Mouse (Mus musculus): ENCODE measurements around the gene Icosl.
"Not testable (repeated sequence)": the region's sequence is repeated elsewhere in the genome, so short reads cannot be mapped to it uniquely, and the experiment has no call there.

Icosl gene

DNA sequence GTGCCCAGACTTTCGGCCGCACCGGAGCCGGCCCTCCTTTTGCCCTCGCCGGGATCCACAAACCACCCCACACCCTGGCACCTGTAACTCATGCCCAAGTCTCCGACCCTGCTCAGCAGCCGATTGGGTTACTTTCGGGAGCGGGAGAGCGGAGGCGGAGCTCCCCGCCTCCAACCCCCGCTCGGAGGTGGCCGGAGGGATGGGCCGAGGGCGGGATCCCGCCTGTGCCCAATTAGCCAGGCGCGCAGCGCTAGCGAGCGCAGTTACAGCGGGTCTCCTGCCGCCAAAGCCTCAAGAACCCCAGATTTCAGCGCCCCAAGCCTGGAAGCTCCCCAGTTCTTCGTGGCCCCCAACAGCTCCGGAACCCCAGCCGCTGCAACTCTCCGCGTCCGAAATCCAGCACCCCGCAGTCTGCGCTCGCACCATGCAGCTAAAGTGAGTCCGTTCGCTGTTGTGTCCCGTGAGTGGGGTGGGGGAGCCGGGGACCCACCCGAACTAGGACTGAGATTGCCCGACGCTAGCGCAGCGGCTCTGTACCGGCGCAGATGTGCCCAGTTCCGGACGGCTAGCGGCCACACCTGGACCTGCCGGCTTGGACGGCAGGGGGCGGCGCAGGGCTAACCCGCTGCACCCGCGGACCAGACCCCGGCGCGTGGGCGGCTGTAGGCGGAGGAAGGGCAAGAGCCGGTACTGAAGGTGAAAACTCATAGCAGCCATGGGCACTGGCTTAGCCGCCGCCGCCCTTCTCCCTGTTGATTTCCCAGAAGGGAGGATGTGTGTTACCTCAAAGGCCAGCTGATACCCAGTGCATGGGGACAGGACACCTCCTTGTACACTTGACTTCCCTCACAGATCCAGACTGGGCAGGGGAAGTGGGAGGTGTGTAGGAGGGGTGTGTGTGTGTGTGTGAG, at the start of gene Icosl:
Gene Icosl, plus strand, starts transcription at position 202 of the 911 bp plus-strand sequence.
- peak; percentile 60 for ATAC-seq (ENCODE audit: low TSS enrichment)

DNA sequence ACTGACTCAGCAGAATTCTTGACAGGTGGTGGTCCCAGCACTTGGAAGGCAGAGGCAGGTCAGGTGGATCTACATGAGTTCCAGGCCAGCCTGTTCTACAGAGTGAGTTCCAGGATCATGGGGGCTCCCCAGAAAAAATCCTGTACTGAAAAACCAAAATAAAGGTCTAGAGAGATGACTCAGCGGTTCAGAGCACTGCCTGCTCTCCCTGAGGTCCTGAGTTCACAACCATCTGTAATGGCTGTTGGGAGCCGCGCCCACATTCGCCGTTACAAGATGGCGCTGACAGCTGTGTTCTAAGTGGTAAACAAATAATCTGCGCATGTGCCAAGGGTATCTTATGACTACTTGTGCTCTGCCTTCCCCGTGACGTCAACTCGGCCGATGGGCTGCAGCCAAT, 49.1 kb upstream of the Icosl start:
- not testable (repeated sequence) for ATAC-seq (ENCODE audit: low TSS enrichment)

DNA sequence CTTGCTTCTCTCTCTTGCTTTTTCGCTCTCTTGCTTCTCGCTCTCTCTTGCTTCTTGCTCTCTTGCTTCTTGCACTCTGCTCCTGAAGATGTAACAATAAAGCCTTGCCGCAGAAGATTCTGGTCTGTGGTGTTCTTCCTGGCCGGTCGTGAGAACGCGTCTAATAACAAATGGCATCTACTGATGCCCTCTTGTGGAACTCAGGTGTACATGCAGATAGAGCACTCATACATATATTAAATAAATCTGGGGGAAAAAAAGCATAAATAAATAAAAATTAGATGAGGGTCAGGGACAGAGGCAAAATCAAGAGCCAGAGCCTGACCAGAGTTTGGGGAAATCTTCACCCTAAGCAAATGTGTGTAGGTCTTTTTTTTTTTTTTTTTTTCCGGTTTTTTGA, 43.6 kb upstream of the Icosl start:
- not testable (repeated sequence) for ATAC-seq (ENCODE audit: low TSS enrichment)

DNA sequence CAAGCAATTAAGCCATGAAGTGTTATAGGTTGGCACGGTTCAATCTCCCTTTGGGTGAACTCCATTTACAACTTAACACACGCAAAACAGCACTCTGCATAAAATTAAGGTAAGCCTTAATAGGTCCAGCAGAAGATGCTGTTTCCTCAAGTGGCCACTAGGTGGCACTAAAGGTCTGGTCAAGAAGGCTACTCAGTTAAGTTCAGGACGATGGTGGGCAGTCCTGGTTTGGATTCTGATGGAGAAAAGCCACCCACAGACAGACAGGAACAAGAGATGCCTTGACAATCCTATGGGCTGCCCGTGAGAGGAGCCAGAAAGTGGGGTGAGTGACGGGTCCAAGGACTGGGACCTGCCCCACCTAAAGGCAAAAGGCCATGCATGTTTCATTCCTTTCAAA, 41.0 kb upstream of the Icosl start:
- ATAC-seq (ENCODE audit: low TSS enrichment): peak; percentile 84

DNA sequence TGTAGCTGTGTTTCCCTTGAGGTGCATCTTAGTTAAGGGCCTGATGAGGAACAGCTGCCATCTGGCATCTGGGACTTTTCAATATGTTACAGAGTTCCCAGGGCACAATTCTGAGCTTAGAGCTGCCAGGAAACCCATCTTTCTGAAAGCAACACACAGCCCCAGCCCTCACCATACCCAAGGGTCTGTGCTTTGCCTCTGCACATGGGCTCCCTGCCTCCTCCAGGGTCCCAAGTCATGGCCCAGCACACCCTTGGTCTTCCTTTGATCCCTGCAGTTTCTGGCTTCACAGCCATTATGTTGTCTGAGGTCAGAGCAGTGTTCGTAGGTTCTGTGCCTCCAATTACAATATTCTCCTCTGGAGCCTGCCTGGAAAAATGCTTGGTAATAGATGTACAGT, 40.0 kb upstream of the Icosl start:
- ATAC-seq (ENCODE audit: low TSS enrichment): no peak

DNA sequence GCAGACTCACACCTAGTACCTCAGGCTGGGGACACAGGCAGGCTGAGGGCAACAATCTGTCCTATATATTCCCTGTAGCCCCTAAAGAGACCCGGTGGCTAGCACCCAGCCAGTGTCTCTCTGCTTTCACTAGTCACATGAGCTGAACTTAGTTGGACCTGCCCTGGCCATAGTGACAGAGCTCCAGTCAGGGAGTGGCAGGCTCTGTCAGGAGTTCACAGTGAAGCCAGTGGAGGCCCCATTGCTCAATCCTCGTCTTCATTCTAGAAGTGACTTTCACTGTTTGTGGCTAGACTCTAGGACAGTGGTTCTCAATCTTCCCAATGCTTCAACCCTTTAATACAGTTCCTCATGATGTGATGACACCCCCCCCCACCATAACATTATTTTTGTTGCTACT, 37.1 kb upstream of the Icosl start:
- ATAC-seq (ENCODE audit: low TSS enrichment): no peak

DNA sequence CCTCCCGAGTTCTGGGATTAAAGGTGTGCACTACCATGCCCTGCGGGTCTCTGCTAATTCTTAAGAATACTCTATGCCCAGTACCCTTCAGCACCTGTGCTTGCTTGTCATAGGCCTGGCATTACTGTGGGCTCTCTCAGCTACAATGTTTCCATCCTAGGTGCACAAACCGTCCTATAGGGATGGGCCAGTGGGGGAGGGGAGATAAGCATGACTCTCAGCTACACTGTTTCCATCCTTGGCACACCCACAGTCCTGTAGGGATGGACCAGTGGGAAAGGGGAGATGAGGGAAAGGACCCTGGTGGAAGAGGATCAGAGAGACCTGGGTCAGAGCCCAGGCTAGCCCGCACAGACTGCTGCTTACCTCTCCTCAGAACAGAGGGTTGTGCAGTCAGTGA, 32.0 kb upstream of the Icosl start:
- ATAC-seq (ENCODE audit: low TSS enrichment): no peak

DNA sequence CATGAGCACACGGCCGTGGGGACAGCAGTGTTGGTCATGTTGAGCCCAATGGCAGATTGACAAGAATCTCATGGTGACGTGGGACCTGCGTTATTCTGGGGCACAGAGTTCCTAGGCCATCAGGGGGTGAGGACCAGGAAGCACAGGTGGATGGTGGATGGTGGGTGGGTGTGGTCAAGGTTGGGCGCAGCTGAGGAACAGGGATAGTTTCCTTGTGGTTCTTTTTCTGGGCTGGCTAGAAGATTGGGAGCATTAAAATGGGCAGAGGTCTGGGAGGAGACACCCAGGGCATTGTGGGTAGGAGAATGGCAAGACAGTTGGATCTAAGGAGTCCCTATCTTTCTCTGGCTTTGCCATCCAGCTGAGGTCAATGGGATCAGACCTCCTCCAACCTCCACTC, 27.5 kb upstream of the Icosl start, which contains the start of gene Dnmt3l:
Gene Dnmt3l, plus strand, starts transcription at position 301 of the 400 bp plus-strand sequence.
- ATAC-seq (ENCODE audit: low TSS enrichment): no peak

DNA sequence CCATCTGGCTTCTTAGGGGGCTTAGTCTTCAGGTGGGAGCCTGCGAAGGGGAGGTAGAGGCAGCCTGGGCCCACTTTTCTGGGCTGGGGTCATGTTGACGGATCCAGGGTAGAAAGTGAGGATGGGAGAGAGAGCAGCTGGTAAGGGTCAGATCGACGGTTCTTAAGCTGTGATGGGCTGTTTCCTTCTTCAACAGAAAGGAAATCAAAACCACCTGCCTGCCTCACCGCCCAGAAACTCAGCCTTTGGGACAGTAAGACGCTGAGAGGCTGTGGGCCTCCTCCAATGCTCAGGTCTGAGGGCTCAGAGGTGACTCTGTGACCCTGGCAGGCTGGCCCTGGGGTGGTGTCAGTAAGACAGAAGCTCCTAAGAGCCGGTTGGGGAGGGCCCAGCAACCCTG, 27.0 kb upstream of the Icosl start:
- ATAC-seq (ENCODE audit: low TSS enrichment): no peak

DNA sequence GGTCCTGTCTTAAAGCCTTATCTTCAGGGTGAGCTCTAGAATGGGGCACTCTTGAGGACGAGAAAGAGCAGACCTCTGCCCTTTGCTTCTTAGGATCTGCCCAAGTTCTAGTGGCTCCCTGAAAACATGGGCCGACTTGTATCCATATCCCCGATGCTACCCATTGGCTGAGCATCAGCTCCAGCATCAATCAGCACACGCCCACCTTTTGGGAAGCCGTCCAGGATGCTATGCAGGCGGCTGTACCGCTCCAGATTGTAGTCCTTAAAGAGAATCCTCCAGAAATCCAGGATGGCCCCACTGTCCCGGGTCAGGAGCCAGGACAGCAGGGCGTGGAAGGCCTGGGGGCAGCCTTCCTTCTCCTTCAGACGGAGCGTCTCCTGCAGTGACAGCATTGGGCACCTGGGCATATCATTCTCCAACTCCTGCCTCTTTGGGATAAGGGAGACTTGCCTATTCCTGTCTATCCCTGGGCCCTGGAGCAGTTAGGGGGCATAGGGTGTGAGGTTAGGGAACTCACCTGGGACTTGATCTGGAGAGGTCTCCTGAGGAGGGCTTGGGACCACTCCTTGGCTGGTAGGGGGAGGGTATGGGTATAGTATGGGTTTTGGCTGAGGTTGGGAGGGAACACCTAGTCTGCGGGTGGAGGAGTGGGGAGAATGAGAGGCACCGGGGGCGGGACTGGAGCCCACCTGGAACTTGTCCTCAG, 26.3 kb upstream of the Icosl start:
- peak; percentile 64; the same call in 1 of the 2 replicates for ATAC-seq (ENCODE audit: low TSS enrichment)

DNA sequence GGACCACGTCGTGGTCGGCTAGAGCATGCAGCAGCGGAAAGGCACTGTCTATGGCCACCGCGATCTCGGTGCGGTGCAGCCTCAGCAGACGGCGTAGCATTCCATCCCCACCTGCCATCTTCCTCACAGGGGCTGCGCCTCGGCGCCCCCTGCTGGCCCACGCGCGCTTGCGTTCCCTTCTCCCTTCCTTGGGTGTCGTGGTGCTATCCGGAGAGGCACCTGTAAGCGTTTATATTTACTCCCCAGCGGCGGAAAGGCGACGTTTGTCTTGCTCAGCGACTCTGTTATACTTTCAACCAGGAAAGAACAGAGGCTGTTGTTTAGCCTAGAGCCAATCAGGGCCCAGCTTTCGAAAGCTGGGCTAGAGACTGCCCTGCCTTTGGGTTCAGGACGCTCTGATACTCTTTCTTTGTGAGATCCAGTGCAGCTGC, 25.7 kb upstream of the Icosl start, which contains the start of gene Aire:
Gene Aire, minus strand, starts transcription at position 205 of the 431 bp plus-strand sequence.
- peak; percentile 90 for ATAC-seq (ENCODE audit: low TSS enrichment)

DNA sequence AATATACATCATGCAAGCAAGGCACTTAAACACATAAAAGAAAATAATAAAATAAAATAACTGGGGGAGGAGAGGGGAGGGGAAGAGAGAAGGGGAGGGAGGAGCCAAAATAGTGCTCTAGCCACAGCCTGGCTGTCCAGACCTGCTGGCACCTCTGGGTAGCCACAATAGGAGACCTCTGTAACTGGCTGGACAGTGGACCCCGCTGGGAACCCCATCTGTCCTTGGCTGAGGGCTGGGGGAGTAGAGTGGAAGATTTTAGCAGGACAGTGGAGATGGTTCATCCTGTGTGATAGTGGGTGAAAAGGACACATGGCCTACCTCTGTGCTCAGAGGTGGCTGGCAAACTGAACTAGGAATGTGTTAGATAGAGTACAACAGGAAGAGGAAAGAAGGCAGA, 24.6 kb upstream of the Icosl start:
- no peak for ATAC-seq (ENCODE audit: low TSS enrichment)

DNA sequence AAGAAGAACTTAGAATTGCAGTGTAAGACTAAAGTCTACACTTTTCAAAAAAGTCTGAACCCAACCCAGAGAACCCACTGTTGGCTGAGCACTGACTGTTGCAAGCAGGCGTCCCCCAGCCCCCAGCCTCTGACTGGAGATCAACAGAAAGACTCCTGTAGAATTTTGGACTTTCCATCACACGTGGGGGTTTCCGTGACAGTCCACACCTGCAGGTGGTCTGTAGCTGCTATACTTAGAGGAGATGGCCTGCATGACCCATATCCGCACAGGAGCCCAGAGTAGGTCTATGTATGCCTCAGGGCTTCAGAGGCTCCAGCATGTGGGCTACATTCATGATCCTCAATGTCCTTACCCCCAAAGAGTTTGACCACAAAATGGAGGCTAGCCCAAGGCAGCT, 22.7 kb upstream of the Icosl start:
- no peak for ATAC-seq (ENCODE audit: low TSS enrichment)

DNA sequence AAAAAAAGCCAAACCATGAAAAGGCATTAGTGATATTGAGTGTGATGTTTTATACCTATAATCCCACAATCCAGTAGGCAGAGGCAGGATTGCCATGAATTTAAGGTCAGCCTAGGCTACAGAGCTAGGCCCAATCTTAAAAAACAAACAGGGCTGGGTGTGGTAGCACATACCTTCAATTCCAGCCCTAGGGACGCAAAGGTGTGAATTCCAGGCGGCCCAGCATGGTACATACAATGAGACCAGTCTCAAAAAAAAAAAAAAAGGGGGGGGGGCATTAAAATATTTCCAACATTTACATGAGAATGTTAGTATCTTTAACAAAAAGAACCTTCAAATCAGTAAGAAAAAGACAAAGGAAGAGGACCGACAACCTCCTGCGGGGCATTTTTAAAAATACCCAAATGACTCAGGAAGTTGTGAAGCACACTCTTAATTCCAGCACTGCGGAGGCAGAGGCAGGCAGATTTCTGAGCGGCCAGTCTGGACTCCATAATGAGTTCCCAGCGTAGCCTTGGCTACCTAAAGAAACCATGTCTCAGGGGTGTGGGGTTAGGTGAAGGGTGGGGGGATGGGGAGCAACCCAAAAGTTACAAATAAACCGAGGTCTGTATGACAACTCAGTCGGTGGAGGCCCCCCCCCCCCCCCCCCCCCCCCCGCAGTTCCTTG, 20.9 kb upstream of the Icosl start:
- ATAC-seq (ENCODE audit: low TSS enrichment): no peak

DNA sequence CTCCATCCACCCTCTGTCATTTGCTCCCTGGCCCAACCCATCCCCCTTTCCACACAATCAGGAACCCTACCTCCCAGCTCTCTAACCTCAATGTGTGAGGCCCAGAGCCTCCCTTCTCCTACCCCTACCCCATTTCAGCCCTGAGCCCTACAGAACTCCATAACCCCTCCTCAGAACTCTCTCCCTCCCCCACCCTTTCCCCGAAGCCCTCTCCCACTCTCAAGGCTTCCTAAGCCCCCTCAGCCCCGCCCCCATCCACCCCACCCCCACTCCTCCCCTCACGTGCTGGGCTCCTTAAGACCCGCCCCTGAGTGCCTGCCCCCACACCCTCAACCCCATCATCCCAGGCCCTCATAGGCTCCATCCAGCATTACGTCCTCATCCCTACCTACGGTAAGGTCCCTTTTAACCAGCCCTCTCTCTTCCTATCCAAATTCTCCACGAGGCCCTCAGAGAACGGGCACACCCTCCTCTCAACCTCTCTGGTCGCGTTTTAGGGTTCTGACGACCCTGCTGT, 19.5 kb upstream of the Icosl start:
- no peak for ATAC-seq (ENCODE audit: low TSS enrichment)

DNA sequence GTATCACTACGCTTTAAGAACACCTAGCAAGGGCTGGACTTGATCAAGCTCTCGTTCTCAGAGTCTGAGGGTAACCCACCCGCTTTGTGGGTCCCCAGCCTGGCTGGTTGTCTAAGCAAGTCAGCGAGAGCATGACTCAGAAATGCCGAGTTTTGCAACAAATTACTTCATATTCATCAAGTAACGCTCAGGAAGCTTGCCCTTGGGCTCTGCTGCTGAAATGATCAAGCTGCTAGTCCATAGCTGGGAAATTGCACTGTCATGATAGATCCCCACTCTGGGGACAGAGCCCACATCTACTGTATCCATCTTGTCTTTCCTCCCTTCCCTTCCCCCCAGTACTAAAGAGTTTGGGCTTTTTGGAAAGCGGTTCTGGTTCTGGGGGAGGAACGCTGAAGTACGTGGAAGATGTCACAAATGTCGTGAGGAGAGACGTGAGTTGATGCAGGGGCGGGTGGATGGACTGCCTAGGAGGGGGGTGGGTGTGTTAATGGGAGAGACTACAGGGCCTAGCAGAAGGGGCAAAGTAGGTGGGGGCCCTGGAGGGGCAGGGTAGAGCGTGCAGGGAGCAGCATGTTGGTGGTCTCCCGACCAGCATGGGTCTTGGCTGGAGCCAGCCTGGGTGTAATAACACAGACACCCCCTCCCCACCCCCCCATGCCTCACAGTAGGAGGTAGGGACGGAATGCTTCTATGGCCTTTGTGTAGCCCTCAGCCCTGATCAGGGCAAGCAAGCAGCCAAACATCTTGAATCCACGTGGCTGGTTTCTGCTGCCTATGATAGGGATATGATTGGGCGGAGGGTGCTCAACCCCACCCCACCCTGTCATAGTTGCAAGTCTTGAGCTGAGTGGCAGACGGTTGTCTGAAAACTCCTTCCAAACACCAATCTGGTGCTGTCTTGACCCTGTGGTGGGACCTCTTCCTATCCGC, 14.2 kb upstream of the Icosl start:
- ATAC-seq (ENCODE audit: low TSS enrichment): no peak; the same call in 1 of the 2 replicates

DNA sequence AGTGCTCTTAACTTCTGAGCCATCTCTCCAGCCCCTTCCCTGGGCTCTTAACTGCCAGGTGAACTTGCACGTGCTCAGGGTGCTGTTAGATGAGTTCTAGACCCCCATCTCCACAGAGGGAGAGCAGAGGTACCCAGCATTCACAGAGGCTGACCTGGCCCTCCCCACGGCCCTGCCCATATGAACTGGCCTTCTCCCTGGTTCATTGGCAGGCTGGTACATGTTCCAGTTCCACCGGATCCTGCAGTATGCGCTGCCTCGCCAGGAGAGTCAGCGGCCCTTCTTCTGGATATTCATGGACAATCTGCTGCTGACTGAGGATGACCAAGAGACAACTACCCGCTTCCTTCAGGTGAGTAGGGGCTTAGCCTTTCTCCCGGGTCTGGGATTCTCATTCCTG, 12.0 kb upstream of the Icosl start:
- ATAC-seq (ENCODE audit: low TSS enrichment): no peak

DNA sequence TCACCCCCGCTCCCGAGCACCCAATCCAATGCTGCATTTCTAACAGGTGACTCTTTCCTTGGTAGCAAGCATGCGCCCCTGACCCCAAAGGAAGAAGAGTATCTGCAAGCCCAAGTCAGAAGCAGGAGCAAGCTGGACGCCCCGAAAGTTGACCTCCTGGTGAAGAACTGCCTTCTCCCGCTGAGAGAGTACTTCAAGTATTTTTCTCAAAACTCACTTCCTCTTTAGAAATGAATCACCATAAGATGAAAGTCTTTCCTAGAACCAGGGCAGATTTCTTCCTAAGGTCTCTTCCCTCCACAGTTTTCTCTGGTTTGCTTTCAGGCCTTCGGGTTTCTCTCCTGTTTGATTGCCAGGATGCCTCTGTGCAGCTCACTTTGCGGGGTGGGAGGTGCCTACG, 6.0 kb upstream of the Icosl start:
- no peak for ATAC-seq (ENCODE audit: low TSS enrichment)

DNA sequence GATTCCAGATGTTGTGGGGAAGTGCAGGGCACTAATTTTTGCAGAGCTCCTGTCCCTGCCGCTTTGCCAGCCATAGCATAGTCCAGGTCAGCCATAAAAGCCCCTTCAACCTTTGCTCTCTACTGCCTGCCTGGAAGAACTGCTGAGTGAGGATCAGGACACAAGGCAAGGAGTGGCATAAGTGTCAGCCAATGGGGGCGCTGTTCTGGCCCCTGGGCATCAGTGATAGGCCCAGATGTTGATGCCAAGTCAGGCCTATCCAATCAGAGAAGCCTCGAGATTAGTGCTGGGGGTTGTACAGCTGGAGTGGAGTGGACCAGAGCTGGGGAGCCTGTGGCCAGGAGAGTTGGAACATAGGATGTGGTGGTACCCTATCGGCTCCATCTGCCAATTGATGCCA, 1.9 kb upstream of the Icosl start:
- ATAC-seq (ENCODE audit: low TSS enrichment): no peak

DNA sequence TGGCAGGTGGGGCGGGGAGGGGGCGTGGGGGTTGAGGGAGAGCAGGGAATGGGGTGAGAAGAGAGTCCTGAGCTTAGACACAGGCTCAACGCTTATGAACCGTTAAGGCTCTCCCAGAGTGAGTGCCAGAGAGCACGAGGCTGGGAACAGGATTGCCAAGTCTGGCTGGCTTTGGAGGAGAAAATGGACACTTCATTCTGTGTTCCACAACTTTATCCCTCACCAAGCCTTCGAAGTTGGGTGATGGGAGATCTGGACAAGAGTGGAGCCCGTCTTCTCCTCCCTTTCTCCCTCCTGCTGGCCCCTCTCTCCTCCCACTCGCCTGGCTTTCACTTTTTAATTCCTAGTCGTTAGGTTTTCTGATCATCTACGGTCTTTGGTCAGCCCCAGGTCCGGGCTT, 561 bp upstream of the Icosl start:
- no peak for ATAC-seq (ENCODE audit: low TSS enrichment)

DNA sequence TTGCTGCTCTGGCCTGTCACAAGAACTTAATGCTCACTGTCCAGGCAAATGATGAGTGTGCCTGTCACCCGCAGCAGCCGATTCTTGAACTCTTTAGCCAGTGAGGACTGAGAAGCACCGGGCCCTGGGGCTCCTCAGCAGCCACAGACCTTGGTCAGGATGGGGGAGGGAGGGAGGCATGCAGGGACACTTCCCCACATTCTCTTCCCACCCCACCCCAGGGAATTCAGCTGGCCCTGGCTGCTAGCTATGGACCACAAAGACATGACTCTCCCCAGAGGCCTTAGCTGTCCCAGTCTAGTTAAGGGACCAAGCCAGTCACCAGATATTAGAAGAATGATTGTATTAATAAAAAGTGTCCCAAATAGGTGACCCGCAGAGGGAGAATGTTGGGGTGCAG, 5.0 kb downstream of the Icosl start:
- no peak for ATAC-seq (ENCODE audit: low TSS enrichment)
